Mouse (Mus musculus): ENCODE measurements around the gene Ppid. TPM values are rescaled to one million over a fixed set of nuclear protein-coding genes. Genes with fewer than 3 reads are reported as not detected.

Gene Ppid
- 158 and 174 TPM in 2 replicates for polyA plus RNA-seq (2016; fragmentation: Nextera tagmentation; extraction: Ambion mirVana)

DNA sequence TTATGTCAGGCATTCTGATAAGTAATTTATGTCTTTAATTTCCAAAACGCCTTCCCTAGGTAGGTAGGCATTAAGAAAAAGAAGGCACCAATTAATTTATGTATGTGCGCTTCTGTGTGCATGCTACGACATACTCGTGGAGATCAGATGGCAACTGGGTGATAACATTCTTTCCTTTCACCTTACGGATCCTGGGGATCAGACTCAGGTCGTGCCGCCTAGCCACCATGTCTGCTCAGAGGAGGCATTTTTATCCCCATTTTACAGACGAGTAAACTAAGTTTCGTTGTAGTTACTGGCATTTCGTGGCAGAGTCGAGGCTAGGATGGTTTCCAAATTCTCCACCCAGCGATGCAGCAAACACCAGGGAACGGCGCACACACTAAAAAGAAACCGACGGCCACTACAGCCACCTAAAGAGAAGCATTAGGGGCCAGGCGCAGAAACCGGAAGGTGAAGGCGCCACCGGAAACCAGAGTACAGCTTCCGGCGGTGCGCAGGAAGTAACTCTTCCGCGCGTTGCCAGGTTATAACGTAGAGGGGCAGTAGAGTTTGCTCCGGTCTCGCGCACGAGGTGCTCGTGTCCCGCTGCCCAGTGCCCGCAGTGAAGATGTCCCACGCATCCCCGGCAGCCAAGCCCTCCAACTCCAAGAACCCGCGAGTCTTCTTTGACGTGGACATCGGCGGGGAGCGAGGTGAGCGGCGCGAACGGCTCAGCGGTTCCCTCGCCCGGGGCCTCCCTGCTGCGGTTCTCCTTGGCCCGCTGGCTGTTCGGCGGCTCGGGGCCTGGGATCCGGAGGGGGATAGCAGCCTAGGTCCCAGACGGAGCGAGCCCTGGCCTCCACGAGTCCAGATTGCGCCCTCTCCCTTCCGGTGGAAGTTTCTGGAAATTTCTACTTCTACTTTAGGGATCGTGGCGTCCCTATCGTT lies at the start of gene Ppid:
Ppid (plus strand) TSS at position 480 of the 930 bp plus-strand sequence.
- 3% methylated on average over 63 of the region's 63 CpGs for WGBS
- peak within 1 kb of the TSS; percentile 85 for H3K4me2 ChIP-seq (replicated peaks)
- no peaks in the 10 kb centered on the region for H3K9me3 ChIP-seq (replicated peaks)
- no peaks in the 10 kb centered on the region for H3K27me3 ChIP-seq
- peak; percentile 89 for ATAC-seq (ENCODE audit: low FRiP score)
- H3K4me1 ChIP-seq: peaks cover 13% of the 10 kb centered on the region
- peak within 1 kb of the TSS; percentile 74 for H3K4me3 ChIP-seq
- H3K9ac ChIP-seq: peak within 1 kb of the TSS; percentile 77
- H3K27ac ChIP-seq: peak within 1 kb of the TSS; percentile 79
- H3K36me3 ChIP-seq: peaks cover 18% of the 10 kb centered on the region

DNA sequence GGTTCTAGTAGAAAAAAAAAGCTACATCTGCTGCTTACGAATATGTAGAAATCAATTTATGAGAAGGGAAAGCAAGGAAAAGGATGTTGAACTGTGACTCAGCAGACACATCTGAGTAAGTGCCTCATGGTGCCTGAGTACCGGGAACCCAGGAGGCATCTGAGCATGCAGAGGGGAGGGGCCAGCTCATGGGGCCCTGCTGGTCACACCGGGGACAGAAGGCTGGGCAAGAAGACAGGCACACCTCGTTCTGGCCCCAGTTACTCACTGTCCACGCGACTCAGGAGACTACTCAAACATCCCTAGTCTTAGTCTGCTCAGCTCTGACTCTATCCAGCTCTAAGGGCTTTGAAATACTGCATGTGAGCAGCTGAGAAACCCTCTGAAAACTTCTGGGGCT lies 48.6 kb upstream of the Ppid start:
- Histone ChIP-seq H3K27ac (no peak overlapping the region), H3K27me3 (no peaks in the 10 kb centered on the region), H3K9me3 (replicated peaks) (no peaks in the 10 kb centered on the region), H3K4me2 (replicated peaks) (no peak overlapping the region), H3K36me3 (no peaks in the 10 kb centered on the region), H3K4me3 (no peak overlapping the region), H3K9ac (no peak overlapping the region), H3K4me1 (no peaks in the 10 kb centered on the region)
- WGBS: 32% methylated on average over 6 of the region's 6 CpGs
- no peak for ATAC-seq (ENCODE audit: low FRiP score)

DNA sequence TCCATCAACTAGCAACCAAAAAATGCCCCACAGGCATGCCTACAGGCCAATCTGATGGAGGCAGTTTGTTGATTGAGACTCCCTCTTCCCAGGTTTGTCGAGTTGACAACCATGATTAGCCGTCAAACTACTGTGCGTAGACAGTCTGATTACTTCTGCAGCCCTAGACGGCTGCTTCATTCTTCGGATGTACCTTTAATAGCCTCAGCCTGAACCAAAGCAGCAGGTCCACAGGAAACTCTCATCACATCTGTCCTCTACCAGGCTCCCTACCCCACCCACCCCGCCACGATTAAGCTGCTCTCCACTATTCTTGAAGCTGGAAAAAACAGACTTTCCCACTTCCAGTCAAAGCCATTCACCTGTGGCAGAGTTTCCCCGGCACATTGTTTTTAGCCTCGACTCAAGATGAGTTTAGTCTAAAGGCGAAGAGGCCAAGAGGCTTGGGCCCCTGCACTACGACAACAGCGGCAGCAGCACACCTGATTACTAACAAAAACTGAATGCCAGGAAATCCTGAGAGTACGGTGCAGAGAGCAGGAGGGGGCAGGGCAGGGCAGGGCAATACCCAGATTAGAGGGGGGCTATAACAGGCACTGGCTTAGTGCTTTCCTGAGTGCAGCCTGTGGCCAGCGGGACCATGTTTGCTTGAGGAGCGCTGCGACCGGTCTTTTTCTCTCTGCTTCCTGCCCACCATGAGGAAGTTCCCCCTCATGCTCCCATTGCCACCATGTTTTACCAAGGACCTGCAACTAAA lies 42.3 kb upstream of the Ppid start:
- ATAC-seq (ENCODE audit: low FRiP score): no peak
- Histone ChIP-seq H3K9me3 (replicated peaks) (no peaks in the 10 kb centered on the region), H3K4me1 (no peaks in the 10 kb centered on the region), H3K4me2 (replicated peaks) (no peak overlapping the region), H3K27ac (no peak overlapping the region), H3K36me3 (no peaks in the 10 kb centered on the region), H3K27me3 (no peaks in the 10 kb centered on the region), H3K4me3 (no peak overlapping the region), H3K9ac (no peak overlapping the region)
- WGBS: 88% methylated on average over 17 of the region's 17 CpGs

DNA sequence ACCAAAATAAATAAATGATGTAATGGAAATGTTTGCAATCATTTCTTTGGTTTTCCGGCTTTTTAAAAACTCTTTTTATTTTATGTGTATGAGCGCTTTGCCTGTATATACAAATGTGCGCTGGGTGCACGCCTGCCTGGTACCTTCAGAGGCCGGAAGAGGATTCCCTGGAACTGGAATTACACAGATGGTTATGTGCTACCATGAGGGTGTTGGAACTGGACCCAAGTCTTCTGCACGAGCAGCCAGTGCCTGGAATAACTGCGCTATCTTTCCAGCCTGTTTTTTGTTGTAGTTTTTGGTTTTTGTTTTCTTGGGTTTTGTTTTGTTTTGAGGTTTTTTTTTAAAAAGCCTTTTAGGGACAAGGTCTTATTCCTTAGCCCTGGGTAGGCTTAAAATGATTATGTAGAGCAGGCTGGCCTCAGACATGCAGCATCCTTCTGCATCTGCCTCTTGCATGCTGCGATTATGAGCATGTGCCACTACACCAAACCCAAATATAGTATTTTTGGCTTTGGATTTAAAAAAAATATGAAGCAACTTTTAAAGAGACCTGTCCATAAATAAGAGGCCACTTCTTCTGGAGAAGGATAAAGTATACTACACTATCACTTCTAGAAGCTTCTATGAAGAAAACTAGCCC lies 41.3 kb upstream of the Ppid start:
- Histone ChIP-seq H3K9ac (no peak overlapping the region), H3K9me3 (replicated peaks) (no peaks in the 10 kb centered on the region), H3K4me1 (no peaks in the 10 kb centered on the region), H3K27me3 (no peaks in the 10 kb centered on the region), H3K4me3 (no peak overlapping the region), H3K27ac (no peak overlapping the region), H3K4me2 (replicated peaks) (no peak overlapping the region), H3K36me3 (no peaks in the 10 kb centered on the region)
- no peak for ATAC-seq (ENCODE audit: low FRiP score)
- 96% methylated on average over 8 of the region's 8 CpGs for WGBS

DNA sequence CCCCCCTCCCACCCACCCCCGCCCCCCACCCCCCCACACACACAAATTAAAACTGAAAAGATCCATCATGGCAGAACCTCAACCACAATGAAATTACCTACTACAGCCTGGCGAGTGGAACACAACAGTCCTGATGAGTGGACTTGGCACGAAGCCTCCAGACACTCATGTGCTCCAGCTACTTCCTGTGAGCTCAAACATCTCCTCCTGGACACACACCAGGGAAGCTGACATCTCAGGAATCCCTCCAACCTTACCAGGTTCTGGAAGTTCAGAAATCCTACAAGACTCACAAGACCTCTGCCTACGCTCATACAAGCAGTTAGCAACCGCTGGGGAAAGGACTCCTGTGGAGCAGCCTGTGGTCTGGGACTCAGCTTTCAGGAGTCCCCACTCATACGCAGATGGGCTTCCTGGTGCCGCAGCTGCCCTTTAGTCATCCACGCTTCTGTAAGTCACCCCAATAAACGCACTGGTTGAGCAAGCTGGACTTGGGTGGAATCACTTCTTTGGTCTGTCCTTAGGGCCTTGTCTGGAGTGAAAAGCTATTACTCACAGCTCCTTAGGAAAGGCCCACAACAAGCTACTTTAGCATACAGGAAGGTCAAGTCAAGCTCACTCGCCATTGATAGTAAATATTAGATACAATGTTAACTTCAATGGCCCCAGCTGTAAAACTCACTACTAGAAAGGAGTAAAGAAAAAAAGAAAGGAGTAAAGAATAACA lies 39.2 kb upstream of the Ppid start:
- Histone ChIP-seq H3K9me3 (replicated peaks) (no peaks in the 10 kb centered on the region), H3K36me3 (no peaks in the 10 kb centered on the region), H3K4me1 (no peaks in the 10 kb centered on the region), H3K4me3 (no peak overlapping the region), H3K9ac (no peak overlapping the region), H3K27ac (no peak overlapping the region), H3K4me2 (replicated peaks) (no peak overlapping the region), H3K27me3 (no peaks in the 10 kb centered on the region)
- no peak for ATAC-seq (ENCODE audit: low FRiP score)
- WGBS: 81% methylated on average over 10 of the region's 10 CpGs

DNA sequence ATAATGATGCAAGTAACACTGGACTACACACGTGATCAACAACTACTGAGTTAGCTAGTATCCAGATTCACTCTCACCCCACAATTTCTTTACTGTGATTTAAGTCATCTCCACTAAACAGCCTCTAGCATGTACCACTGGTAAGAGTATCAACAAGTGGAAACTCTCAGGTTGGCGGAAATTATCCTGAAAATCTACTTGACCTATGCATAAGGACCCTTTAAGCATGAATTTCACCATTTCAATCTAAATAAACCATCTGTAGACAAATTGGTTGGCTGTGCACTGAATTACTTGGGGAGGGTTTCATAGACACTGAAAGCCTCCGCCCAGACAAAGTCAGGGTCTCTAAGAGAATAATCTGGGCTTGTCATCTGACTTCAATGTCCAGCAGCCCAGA lies 37.4 kb upstream of the Ppid start:
- ATAC-seq (ENCODE audit: low FRiP score): no peak
- no peaks in the 10 kb centered on the region for H3K27me3 ChIP-seq
- no peak overlapping the region for H3K4me3 ChIP-seq
- no peak overlapping the region for H3K9ac ChIP-seq
- H3K4me1 ChIP-seq: no peaks in the 10 kb centered on the region
- H3K27ac ChIP-seq: no peak overlapping the region
- 93% methylated on average over 3 of the region's 3 CpGs for WGBS
- no peak overlapping the region for H3K4me2 ChIP-seq (replicated peaks)
- H3K9me3 ChIP-seq (replicated peaks): no peaks in the 10 kb centered on the region
- no peaks in the 10 kb centered on the region for H3K36me3 ChIP-seq

DNA sequence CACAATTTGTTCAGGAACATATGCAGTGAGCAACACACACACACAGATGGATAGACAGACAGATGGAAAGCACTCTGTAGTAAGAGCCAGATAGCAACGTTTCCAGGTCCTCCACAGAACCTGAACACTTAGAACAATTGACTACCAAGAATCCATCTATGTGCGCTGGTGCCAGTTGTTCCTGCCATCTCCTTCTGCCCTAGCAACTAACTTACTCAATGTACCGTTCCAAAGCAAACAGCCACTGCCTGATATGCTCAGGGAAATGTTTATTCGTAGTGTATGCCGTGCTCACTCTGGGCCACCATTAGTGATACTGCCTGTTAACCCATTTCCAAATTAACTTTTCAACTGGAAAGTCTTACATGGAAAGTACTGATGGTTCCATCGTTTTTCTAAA lies 36.1 kb upstream of the Ppid start:
- ATAC-seq (ENCODE audit: low FRiP score): no peak
- no peaks in the 10 kb centered on the region for H3K27me3 ChIP-seq
- H3K27ac ChIP-seq: no peak overlapping the region
- H3K4me1 ChIP-seq: 0 out of 2 replicates have a peak, but pooled peaks cover 3% of the 10 kb centered on the region
- 92% methylated on average over 6 of the region's 6 CpGs for WGBS
- H3K4me2 ChIP-seq (replicated peaks): no peak overlapping the region
- H3K4me3 ChIP-seq: no peak overlapping the region
- H3K9ac ChIP-seq: no peak overlapping the region
- H3K36me3 ChIP-seq: no peaks in the 10 kb centered on the region
- H3K9me3 ChIP-seq (replicated peaks): no peaks in the 10 kb centered on the region

DNA sequence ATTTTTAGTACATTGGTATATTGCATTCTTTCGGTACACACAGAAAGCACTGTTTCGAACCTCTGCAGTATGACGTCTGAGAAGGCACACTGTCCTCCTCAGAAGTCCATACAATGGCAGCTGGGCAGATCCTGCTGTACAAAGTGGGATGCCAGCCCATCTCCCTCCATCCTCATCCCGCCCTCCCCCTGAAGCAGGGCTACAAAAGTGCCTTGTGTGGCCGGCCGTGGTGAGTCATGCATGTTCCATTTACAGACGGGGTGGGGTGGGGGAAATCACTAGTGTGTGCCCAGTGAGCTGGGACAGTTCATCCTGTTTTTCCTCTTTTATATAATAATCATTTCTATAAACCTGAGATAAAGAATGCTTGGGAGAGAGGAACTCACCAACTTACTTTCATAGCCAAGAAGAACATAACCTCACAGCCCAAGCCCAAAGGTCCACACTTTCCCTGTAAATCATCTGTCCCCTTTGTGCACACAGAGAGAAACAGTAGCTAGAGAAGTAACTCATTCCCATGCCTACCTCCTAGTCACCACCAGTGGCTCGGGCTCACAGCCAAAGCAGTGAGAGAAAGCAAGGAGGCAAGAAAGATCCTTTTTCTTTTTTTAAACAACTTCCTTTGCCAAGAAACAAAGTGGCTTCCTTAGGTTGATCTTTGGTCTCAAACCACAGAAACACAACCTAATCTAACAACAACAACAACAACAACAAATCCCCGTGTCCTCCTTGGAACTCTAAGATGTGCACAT lies 31.9 kb upstream of the Ppid start:
- Histone ChIP-seq H3K27ac (no peak overlapping the region), H3K9ac (no peak overlapping the region), H3K9me3 (replicated peaks) (no peaks in the 10 kb centered on the region), H3K27me3 (no peaks in the 10 kb centered on the region), H3K4me2 (replicated peaks) (no peak overlapping the region), H3K4me1 (0 out of 2 replicates have a peak, but pooled peaks cover 3% of the 10 kb centered on the region), H3K36me3 (no peaks in the 10 kb centered on the region), H3K4me3 (no peak overlapping the region)
- 82% methylated on average over 9 of the region's 9 CpGs for WGBS
- ATAC-seq (ENCODE audit: low FRiP score): no peak

DNA sequence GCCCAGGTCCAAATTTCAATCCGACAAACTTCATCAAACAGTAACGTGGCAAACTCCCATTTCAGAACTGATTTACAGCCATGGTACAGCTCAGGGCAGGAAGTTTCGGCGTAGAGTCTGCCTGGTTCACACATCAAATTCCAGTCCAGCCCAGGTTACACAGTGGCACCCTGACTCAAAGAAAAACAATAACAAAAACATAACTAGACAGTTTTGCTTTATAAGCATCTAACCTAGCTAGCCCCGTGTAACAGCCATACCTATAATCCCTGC lies 31.4 kb upstream of the Ppid start:
- no peaks in the 10 kb centered on the region for H3K27me3 ChIP-seq
- no peaks in the 10 kb centered on the region for H3K36me3 ChIP-seq
- no peak overlapping the region for H3K4me3 ChIP-seq
- no peak overlapping the region for H3K4me2 ChIP-seq (replicated peaks)
- 95% methylated on average over 5 of the region's 5 CpGs for WGBS
- H3K27ac ChIP-seq: no peak overlapping the region
- no peak overlapping the region for H3K9ac ChIP-seq
- no peaks in the 10 kb centered on the region for H3K9me3 ChIP-seq (replicated peaks)
- no peak for ATAC-seq (ENCODE audit: low FRiP score)
- 0 out of 2 replicates have a peak, but pooled peaks cover 3% of the 10 kb centered on the region for H3K4me1 ChIP-seq

DNA sequence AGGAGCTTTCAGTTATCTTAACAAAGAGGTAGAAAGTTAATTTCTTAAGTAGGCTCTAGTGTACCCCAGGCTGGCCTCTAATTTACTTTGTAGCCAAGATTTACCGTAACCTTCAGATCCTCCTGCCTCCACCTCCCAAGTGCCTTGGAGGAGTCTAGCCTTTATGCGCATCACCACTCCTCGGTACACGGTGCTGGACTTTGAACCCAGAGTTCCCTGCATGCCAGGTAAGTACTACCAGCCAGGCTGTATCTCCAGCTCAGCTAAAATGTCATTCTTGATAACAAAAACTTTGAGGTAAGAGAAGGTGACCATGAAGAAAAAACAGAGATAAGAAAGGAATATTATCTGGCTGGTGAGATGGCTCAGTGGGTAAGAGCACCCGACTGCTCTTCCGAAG lies 30.6 kb upstream of the Ppid start:
- H3K27ac ChIP-seq: no peak overlapping the region
- 96% methylated on average over 6 of the region's 6 CpGs for WGBS
- H3K9me3 ChIP-seq (replicated peaks): no peaks in the 10 kb centered on the region
- 0 out of 2 replicates have a peak, but pooled peaks cover 3% of the 10 kb centered on the region for H3K4me1 ChIP-seq
- H3K4me2 ChIP-seq (replicated peaks): no peak overlapping the region
- H3K9ac ChIP-seq: no peak overlapping the region
- no peaks in the 10 kb centered on the region for H3K27me3 ChIP-seq
- no peak overlapping the region for H3K4me3 ChIP-seq
- H3K36me3 ChIP-seq: no peaks in the 10 kb centered on the region
- ATAC-seq (ENCODE audit: low FRiP score): no peak
